Mouse (Mus musculus) spleen, adult 2 months (tissue): ENCODE measurements around the gene Hist1h3g.

Experiments used
- CTCF ChIP-seq: fragments of 200-500 bp; IDR thresholded peaks from 2 replicates; pipeline ENCODE4 v1.5.1; 2011; ENCODE audit warnings: mild to moderate bottlenecking, inconsistent platforms; ENCODE audit not compliant: insufficient read depth, insufficient read length, insufficient replicate concordance; ENCODE audit errors: extremely low read depth
- POLR2A ChIP-seq: fragments of 200-500 bp; IDR thresholded peaks from 2 replicates; pipeline ENCODE4 v1.6.1; 2011; ENCODE audit warnings: low read depth, low read length, inconsistent platforms

DNA sequence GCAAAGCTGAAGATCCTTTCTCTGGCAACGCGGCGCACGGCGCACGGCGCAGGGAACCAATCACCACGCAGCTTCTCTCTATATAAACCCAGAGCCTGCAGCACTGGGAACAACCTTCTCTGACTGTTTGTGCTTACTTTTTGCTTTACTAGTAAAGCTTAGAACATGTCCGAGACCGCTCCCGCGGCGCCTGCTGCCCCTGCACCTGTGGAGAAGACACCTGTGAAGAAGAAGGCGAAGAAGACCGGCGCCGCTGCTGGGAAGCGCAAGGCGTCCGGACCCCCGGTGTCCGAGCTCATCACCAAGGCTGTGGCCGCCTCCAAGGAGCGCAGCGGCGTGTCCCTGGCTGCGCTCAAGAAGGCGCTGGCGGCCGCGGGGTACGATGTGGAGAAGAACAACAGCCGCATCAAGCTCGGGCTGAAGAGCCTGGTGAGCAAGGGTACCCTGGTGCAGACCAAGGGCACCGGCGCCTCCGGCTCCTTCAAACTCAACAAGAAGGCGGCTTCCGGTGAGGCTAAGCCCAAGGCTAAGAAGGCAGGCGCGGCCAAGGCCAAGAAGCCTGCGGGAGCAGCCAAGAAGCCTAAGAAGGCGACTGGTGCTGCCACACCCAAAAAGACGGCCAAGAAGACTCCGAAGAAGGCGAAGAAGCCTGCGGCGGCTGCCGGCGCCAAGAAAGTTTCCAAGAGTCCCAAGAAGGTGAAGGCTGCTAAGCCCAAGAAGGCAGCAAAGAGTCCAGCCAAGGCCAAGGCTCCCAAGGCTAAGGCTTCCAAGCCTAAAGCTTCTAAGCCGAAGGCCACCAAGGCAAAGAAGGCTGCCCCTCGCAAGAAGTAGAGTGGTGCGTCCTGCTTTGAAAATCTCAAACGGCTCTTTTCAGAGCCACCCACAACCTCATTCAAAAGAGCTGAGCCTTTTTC, 20.0 kb downstream of the Hist1h3g start:
- no peak for TF ChIP-seq CTCF
- TF ChIP-seq POLR2A: peak; percentile 95
